Mouse (Mus musculus): ENCODE measurements around the gene Psmb4. TPM values are rescaled to one million over a fixed set of nuclear protein-coding genes. Genes with fewer than 3 reads are reported as not detected.
"Not testable (repeated sequence)": the region's sequence is repeated elsewhere in the genome, so short reads cannot be mapped to it uniquely, and the experiment has no call there.

Psmb4 gene
- total RNA-seq, 2 experiments from 2014 or later, result 271 to 301 TPM

DNA sequence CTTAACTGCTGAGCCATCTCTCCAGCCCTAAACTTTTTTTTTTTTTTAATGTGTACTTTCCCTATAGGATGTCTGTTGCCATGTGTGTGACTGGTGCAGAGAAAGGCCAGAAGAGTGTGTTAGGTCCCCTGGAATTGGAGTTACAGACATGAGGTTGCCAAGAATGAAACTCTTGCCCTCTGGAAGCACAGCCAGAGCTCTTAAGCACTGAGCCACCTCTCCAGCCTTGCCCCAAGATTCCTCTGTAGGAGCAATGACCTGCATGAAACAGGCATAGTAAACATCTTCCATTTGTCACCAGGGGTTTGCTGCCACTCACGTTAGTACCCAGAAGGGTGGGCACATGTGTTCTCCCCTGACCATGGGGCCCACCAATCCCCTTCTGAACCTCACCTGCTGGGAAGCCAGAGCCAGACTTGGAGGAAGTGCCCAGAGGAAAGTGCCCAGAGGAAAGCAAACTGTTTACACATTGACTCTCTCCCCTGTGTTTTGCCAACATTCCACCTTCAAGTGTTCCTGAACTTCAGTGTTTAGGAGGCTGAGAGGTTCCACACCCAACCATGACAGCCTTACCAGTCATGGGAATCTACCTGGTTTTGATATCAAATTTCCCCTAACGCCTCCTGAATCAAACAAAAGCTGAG is 24.4 kb upstream of the Psmb4 start:
- no peak for DNase-seq (ENCODE audit: low spot score in 2 of 2)

DNA sequence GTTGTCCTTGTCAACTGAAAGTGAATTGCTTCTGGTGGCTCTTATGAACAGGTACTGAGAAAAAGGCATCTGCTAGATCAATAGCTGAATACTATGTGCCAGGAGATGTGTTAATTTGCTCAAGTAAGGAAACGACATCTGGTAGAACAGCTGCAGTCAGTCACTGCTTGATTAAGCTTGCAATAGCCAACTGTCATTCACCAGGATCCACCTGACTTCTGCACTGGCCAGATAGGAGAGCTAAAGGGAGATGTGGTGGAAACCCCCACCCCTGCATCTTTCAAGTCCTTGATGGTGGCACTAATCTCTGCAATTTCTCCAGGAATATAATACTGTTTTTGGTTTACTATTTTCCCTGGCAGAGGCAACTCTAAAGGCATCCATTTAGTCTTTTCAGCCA is 19.7 kb upstream of the Psmb4 start:
- DNase-seq (ENCODE audit: low spot score in 2 of 2), result no peak

- not testable (repeated sequence) for DNase-seq (ENCODE audit: low spot score in 2 of 2)
Observed at GRCm38 (mm10) chr3:94904759-94905158, 18.0 kb upstream of the Psmb4 start.

DNA sequence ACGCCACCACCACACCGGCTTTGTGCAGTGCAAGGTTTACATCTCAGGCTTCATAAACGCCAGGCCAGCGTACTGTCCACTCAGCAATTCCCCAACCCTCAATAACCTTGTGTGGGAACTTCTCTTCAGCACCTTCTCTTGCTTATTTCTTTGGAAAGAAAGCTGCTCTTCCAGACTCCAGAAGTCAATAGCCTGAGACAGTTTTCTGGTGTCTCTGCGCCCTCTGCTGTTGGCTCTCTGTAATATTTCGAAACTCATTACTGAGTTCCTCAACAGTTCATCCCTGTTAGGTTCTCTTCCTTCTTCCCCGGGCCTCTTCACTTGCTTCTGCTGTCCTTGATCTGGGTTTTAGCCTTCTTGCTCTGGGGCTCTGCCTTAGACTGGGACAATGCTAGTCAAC is 16.0 kb upstream of the Psmb4 start:
- peak; percentile 46 to 69 for DNase-seq (ENCODE audit: low spot score in 2 of 2)

DNA sequence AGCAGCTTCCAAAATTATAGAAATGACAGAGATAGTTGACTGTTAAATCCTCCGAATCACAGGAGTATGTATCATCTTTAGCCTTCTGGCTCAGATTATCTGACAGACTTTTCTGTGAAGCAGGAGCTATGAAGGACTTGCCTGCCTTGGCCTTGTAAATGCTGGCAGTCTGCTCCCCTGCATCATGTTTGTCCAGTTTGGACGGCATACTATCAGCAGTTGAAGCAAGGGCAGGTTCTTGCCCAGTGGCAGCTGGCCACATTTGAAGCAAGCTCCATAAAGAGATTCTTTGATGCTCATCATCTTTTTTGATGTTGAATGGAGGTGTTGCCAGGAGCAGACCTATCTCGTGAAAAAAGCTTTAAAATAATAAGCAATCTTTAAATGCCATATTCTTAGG is 7.3 kb upstream of the Psmb4 start:
- no peak for DNase-seq (ENCODE audit: low spot score in 2 of 2)

DNA sequence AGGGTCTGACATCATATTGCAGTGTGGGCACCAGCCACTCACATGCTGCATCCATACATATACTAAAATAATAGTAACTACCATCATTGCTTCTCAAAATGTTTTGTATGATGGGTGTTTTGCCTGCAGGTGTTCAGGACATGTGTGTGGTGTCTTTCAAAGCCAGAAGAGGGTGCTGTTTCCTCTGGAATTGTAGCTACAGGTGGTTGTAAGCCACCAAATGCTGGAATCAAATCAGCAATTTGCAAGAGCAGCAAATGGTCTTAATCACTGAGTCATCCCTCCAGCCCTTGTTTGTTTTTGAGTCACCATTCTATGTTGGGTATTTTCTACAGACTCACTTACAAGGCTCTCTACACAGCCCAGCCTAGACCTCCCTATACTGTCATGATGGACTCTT is 1.8 kb upstream of the Psmb4 start:
- DNase-seq (ENCODE audit: low spot score in 2 of 2), result no peak

DNA sequence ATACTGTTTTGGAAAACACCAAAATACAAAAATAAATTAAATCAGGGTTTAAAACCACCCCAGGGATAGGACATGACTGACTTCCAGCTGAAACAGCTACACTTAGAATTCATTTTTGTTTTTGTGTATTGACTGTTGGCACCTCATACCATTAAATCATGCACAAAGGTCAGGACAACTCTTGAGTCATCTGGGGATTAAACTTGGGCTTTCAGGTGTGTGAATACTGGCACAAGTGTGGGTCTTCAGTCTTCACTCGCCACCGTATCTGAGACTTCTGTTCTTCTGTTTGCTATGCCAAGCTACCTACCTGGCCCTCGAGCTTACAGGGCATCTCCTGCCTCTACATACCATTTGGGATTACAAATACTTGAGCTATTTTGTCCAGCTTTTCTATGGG is 4.2 kb downstream of the Psmb4 start:
- DNase-seq (ENCODE audit: low spot score in 2 of 2), result no peak

GRCm38 (mm10) chr3:94881840-94882239 is 4.9 kb downstream of the Psmb4 start:
- no peak for DNase-seq (ENCODE audit: low spot score in 2 of 2)

- DNase-seq (ENCODE audit: low spot score in 2 of 2), result no peak
Observed at GRCm38 (mm10) chr3:94878618-94879017, 8.1 kb downstream of the Psmb4 start.

DNA sequence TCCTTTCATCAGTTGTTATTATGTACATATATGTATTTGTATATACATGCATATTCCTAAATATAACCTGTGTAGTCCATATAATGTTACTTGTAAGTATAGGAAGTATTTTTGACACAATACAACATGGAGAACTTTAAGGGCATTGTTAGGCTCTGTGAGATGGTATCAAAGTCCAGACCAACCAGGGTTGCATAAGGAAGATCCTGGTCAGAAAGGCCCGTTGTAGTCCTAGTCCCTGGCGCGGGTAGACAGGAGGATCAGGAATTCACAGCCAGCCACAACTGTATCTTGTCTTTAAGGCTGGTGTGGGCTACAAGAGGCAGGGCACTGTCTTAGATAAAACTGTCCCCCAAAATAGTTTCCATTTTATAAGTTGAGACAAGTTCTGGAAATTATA is 17.8 kb downstream of the Psmb4 start:
- no peak for DNase-seq (ENCODE audit: low spot score in 2 of 2)

DNA sequence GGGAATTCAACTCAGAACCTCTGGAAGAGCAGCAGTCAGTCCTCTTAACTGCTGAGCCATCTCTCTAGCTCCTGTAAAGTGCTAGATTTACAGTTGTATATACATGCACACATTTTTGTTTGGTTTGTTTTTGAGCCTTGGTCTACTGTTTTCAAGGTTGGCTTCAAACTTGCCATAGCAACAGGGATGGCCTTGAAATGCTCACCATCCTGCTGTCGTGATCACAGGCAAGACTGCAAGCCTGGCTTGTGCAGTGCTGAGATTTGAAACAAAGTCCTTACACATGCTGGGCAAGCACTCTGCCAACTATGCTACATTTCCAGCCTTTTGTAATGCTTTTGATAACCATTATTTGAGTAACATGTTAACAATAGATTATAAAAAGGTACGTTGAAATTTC is 27.3 kb downstream of the Psmb4 start:
- no peak for DNase-seq (ENCODE audit: low spot score in 2 of 2)

DNA sequence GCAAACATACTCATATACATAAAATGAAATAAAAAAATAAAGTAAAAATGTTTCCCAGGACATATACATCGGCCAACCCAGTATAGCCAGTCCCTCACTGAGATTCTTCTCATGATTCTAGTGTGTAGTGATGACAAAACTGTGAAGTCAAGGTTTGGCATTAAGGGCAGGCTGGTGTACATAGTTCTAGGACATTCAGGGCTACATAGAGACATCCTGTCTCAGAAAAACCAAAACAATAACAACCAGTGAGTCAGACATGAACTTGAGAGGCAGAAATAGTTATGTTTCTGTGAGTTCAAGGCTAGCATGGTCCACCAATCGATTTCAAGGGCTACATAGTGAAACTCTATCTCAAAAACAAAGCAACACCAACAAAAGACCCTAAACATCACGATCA is 34.5 kb downstream of the Psmb4 start:
- no peak for DNase-seq (ENCODE audit: low spot score in 2 of 2)

DNA sequence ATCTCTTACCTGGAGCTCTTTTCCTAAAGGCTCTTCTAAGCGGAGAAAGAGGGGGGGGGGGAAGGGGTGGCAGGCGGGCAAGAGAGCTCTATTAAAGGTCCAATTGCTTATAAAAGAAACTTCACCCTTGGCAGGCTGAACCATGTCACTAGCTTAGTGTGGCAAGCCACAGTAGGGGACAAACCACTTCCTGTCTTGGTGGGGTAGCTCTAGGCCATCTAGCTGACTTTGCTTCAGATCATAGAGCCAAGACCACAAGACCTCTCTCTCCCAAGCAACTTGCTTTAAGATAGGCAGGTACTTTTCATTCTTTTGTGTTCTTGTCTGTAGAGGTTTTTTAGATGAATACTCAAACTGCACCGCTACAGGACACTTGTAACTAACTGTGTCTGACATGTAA is 35.0 kb downstream of the Psmb4 start:
- no peak for DNase-seq (ENCODE audit: low spot score in 2 of 2)

DNA sequence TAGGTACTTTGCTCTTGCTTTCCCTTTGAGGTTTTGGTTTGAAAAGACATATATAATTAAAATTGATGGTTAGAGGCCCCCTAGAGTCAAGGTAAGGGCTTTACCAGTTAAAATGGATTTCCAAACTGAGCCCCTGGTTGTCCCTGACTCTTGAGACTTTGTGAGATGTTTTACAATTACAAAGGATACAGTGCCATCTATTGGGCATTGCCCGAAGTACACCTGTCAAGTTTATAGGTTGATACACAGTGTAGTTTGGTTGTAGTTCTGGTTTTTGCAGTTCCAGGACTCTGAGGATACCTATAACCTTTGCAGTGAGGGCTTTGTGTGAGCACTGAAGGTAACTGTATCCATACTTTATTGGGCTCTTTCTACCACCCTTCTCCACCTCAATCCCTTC is 37.4 kb downstream of the Psmb4 start:
- DNase-seq (ENCODE audit: low spot score in 2 of 2), result peak; percentile 41 to 71

- DNase-seq (ENCODE audit: low spot score in 2 of 2), result no peak
Observed at GRCm38 (mm10) chr3:94847382-94847781, 39.4 kb downstream of the Psmb4 start.

GRCm38 (mm10) chr3:94839101-94839500 is 47.7 kb downstream of the Psmb4 start:
- DNase-seq (ENCODE audit: low spot score in 2 of 2), result no peak

DNA sequence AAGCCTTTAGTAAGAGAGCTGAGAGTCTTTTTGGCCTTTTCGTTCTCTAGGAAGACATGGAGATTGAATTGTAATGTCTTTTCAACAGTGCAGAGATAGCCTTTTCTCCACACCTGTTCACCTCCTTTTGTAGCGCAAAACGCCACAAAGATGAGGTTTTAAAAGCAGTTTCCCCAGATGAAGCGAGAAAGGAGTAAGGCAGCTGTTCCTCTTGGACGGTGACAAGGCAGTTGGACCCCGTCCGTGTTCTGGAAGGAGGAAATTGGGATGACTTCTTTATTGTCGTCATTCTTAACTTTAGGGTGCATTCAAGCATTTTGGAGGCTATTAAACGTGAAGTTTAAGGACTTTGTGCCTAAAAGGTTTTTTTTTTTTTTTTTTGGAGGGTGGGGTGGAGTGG is 48.1 kb downstream of the Psmb4 start:
- no peak for DNase-seq (ENCODE audit: low spot score in 2 of 2)

DNA sequence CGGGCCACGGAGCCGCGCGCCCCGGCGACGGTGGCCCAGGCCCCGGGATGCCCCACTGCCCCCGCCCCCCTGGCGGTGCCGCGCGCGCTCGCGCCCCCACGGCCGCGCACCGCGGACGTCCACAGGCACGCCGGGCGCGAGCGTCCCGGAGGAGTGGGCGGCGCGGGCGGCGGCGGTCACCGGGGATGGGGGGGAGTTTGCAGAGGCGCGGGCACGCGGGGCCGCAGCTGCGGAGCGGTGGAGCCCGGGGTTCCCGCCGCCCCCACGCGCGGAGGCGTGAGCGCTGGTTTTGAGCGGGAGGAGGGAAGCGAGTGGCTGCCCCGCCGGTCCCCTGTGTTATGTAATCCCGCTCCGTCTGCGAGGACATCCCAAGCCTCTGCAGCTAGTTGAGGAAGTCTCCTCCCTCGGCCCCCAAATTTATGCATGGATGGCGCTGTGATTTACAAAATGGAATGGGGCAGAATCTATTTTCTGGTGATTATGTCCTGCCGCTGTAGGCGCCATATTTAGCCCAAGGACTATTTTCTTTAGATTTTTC is 48.7 kb downstream of the Psmb4 start:
- peak; percentile 79 to 89 for DNase-seq (ENCODE audit: low spot score in 2 of 2)

DNA sequence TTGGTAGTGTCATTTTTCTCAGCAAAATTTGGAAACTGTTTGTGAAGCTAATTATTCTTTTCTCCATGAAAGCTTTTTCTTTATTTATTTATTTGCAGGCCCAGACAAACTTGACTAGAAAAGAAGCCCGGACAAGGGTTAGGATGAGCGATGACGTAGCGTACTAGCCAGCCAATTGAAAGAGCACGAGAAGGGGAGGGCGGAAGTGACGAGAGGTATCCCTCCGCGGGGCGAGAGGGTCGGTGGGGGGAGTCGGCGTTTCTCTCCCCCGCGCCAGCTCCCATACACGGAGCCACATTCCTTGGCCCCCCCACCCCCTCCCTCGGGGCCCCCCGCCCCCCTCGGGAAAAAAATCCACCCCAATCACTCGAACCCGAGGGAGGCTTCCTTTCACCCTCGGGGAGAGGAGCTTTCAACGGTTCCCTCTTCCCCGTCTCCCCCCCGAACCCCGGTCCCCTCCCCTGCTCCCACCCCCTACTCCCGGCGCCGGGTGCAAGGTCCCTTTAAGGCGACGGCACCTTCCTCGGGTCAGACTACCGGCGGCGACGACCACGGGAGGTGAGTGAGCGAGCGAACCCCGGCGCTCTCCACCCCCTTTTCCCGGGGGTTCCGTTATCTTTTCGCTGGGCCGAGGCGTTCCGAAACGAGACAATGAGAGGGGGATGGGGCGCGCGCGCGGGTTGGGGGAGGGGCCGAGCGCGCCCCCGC is 49.4 kb downstream of the Psmb4 start, which contains the start of gene Pogz:
Gene Pogz, plus strand, starts transcription at position 385 of the 708 bp plus-strand sequence.
- DNase-seq (ENCODE audit: low spot score in 2 of 2), result peak; percentile 91 to 98

DNA sequence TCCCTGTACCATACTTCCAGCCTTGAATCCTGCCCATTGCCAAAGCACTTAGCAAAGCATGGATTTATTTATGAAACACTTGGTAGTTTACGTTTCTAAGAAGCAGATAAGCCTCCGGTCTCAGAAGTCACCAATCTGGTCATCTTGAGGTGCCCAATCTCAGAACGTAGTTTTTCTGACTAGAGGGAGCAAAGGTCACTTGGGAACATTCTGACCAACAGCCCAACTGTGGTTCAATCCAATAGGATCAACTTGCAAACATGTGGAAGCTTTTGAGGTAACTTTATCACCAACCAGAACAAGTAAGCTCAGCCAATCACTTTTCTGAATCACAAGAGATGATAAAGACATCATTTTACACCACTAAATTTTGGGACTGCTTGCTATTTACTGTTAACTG is 51.4 kb downstream of the Psmb4 start:
- no peak for DNase-seq (ENCODE audit: low spot score in 2 of 2)

Measured in layer of hippocampus, postnatal 14 days (tissue).